Mouse (Mus musculus): ENCODE data around the gene Gramd1c. TPM values are rescaled to one million over a fixed set of nuclear protein-coding genes. Genes with fewer than 3 reads are reported as not detected.

Gramd1c gene
- total RNA-seq, 2 experiments from 2014 or later = 4.4 to 4.7 TPM

DNA sequence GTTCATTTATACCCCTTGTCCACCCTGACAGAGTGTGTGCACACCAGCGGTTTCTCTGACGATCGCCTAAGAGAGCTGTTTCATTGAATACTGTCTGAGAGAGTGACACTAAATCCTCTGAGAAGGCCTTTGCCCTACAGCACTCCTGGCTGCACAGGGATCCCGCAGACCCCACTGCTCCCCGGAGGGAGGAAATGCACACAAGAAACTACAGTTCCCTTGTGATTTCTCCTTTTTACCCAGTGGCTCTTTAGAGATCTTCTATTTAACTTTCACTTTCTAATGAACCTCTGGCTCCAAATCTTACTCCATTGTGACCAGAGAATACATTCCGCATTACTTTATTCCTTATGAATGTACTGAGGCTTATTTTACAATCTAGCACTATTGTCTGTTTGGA lies 36.9 kb downstream of the Gramd1c start:
- no peak for DNase-seq (ENCODE audit: low spot score in 2 of 2)

DNA sequence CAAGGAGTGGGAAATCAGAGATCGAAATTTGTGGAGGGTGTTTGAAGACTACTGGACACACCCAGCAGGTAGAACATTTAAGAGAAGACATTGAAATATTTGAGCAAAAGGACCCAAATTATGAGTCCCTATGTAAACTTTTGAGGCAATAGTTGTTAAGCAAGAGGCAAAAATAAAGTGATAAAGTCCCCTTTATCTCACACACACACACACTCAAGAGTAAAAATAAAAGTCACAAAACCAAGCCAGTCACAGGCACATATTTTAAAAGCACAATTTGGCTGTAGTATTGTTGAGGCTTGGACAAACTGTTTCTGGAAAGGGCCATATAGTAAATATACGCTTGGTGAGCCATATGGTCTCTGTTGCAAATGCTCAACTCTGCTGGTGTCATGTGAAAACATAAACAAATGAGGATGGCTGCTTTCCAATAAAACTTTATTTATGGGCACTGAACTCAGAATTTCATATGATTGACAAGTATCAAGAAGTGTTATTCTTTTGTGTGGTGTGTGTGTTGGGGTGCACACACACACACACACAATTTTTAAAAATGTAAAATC lies 44.1 kb downstream of the Gramd1c start:
- no peak for DNase-seq (ENCODE audit: low spot score in 2 of 2)

DNA sequence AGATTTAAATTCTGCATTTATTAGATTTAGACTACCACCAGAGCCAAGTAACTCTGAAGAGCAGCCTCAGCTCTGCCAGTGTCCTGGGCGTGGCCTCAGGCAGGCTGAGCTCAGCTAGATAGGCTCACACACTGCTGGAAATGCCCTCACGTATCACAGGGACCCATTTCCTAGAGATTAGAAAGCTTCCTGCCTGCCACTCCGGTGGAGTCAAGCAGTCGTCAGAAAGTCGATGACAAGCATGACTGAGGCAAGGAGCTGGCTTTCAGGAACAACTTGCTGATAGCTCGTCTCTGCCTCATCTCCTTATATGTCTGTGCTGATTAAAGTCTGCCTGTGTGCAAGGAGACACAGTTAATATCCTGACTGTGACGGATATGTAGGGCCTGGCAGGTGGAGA lies 44.8 kb downstream of the Gramd1c start:
- no peak for DNase-seq (ENCODE audit: low spot score in 2 of 2)

DNA sequence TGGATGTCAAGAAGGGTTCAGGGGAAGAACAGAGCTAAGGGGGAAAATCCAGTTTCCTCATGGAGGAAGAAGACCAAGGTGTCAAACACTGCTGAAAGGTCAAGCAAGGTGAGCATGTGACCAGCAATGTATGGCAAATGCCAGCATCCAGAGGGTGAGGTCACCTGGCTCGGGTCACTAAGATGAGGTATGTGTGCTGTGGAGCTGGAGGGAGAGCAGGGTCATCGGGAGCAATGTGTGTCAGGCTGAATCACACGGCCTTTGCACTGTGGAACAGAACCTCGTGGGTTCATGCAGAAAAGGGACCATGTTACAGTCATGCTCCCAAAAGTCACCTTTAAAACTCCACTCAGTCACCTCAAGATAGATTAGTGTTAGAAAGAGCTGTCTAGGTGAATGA lies 45.4 kb downstream of the Gramd1c start:
- no peak for DNase-seq (ENCODE audit: low spot score in 2 of 2)

DNA sequence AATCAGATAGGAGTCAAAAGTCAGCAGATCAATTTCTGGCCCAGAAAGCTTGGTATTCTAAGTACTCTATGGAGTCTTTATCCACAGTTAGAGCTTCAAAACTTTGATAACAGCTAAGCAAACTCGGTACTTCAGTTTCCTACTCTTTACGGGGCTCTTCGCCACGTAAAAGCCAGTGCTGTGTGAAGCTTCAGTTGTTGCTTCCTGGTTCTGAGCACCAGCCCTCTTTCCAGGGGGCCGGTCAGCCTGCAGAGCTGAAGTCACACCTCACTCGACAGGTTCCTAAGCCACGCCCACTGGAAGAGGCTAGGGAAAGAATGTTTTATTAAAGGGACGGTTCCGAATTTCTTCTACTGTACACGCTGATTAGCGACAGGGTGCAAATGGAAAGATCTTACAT lies 47.0 kb downstream of the Gramd1c start:
- no peak for DNase-seq (ENCODE audit: low spot score in 2 of 2)

DNA sequence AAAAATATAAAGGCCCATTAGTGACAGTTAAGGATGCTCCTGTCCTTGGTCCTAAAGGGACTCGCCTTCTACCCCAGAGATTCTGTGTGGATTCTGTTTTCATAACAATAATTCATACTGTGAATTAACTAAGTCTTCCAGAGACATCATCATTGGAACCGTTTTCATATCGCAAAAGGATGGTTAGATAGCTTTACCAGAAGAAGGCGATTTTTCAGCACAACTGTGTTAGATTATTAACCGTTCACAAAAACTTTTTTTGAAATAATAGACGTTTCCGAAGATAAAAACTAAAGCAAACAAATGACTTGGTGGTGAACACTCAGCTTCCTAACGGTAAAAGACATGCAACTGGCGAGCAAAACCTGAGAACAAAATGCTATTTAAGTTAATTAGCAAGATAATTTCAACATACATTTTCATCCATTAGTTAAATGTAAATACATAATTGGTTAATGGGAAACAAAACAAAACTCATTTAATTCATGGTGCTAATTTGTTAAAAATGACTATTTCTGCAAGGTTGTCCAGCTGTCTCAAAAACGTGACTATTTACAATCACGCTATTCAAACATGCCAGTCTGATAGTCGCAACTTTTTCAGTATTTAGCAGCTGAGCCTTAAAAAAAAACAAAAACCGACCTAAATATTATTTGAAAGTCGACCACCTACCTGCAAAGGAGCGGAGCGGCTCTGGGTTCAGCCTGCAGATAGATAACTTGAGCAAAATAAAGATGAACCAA lies 47.6 kb downstream of the Gramd1c start:
- DNase-seq (ENCODE audit: low spot score in 2 of 2) = no peak

DNA sequence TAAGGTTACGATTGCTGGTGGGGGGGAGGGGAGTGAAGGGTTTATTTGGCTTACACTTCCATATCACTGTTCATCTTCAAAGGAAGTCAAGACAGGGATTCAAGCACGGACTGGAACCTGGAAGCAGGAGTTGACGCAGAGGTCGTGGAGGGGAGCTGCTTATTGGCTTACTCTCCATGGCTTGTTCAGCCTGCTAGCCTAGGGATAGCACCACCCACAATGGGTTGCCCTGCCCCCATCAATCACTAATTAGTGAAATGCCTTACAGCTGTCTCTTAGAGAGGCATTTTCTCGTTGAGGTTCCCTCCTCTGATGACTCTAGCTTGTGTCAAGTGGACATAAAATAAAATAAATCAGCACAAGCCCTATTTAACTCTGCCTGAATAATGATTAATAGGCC lies 52.1 kb downstream of the Gramd1c start:
- DNase-seq (ENCODE audit: low spot score in 2 of 2) = no peak

DNA sequence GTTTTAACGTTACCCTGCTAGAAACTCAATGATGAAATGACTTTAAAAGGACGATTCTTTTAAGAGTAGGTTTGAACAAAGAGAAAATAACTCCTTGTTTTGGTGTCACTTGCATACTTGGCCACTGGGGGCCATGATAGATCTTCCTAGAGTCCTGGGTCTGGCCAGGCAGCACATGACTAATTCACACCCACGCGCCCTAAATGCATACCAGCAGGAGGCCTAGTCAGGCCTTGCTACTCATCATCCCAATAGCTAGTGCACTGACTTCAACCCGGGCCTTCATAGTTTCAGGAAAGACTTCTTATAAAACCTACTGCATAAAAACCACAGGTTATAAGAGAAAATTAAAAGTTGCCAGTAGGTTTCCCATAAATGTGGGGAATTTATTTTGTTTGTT lies 61.1 kb downstream of the Gramd1c start:
- no peak for DNase-seq (ENCODE audit: low spot score in 2 of 2)

DNA sequence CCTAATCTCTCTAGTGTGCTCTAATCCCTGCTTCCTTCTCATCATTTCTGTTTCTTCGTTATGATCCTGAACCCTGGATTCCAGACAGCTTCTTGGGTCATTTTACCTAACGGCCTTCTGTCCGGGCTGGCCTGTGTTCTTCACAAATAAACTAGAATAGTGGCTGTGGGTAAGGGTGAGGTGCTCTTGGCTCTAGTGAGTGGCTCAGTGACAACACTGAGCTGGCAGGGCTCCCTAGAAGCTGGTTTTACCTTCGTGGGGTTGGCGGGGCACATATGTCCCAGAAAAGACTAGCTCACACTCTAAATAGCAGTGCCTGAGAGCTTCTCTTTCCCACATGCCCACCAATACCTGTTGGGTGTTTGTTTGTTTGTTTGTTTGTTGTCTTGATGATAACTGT lies 63.6 kb downstream of the Gramd1c start:
- no peak for DNase-seq (ENCODE audit: low spot score in 2 of 2)

DNA sequence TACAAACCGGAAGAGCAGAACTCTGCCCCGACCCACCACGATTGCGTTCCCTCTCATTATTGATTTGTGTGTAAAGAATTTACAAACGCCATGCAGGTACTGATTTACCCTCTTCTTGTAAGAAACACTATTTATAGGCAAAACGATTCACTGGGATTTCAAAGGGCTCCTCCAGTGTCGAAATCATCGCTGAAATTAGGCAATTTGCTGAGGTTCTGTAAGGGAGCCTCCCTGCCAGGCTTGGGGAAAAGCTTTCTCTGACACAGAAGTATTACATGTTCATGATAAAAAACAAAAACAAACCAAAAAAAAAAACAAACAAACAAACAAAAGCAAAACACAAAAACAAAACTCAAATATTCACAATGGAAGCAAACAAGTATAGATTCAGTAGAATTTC lies 64.0 kb downstream of the Gramd1c start:
- DNase-seq (ENCODE audit: low spot score in 2 of 2) = no peak

DNA sequence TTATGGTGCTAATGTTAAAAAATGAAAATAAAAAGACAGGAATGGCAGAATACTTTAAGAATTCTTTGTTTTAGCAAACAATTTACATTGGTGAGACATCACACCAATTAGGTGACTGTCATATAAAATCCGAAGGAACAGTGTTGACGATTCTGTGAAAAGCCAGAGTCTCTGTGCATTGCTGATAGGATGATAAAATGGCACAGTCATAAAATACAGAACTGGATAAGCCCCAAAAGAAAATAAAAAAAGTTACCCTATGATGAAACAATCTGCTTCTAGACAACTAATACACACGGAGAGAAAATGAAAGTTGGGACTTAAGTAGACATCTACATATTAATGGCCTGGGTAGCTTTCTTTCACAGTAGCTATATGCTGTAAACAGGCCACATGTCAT lies 68.5 kb downstream of the Gramd1c start:
- no peak for DNase-seq (ENCODE audit: low spot score in 2 of 2)

DNA sequence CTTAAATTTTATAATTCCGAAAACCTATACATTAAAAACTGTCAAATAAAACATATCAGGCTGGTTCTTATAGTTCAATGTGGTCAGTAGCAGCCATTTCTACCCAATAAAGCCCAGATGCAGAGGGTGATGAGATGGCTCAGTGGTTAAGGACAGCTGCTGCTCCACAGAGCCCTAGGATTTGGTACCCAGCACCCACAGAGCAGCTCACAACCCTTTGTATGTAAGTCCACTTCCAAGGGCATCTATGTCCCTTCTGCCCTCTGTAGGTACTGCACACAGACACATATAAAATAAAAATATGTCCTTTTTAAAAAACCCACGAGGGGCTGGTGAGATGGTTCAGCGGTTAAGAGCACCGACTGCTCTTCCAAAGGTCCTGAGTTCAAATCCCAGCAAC lies 76.8 kb downstream of the Gramd1c start:
- DNase-seq (ENCODE audit: low spot score in 2 of 2) = no peak

DNA sequence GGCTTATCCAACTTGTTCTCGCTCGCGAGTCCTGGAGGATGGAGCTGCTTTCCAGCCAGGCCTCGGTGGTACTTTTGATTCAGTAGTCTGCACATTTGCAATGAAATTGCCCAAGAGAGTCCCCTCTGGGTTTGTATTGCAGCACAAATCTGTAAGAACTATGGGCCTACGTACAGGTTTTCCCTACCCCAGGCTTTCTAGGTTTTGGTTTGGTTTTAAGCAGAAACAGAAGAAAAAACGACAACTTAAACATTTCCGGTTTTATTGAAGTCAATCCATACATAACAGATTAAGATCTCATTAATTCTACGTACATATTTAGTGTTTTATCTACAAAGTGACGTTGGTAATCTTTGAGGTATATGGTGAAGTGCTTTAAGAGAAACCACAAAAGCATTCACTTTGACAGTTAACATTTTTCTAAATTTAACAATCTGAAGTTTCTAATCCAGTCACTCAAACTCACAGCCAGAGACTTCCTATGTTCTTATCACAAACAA lies 83.0 kb downstream of the Gramd1c start:
- no peak for DNase-seq (ENCODE audit: low spot score in 2 of 2)

DNA sequence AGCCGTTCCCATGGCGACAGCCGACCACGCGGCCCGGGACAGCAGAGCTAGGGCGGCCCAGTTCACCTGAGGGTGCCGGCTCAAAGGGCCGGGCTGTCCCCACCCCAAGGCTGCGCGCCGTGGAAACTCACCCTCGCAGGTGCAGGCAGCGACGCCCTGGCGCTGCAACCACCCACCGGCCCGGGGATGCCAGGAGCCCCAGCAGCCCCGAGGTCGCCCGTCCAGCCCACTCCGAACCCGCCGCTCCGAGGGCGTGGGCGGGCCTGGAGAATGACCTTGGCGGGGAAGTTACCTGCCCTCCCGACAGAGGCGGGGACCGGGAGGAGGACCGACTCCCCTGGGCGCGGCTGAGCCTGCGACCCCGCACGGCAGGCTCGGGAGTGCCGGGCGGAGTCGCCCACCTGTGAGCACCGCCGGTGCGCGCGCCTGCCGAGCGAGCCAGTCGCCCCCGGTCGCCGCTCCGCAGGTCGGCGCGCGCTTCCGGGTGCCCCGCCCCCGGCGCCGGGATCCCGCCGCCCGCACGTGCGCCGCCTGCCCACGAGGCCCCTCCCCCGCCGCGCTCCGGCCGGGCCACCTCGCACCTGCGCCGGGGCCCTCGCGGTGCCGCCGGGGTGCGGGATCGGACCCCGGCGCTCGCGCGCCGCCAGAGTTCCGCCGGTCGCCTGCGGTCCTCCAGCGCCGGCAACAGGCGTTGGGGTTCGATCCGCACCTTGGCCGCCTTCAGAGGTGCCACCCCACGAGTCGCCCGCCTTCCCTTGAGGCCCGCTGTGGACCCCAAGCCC lies 83.6 kb downstream of the Gramd1c start, which contains the start of gene Zdhhc23:
Gene Zdhhc23, minus strand, starts transcription at position 464 of the 782 bp plus-strand sequence.
- DNase-seq (ENCODE audit: low spot score in 2 of 2) = peak in 1 of 2 experiments; percentile 43

DNA sequence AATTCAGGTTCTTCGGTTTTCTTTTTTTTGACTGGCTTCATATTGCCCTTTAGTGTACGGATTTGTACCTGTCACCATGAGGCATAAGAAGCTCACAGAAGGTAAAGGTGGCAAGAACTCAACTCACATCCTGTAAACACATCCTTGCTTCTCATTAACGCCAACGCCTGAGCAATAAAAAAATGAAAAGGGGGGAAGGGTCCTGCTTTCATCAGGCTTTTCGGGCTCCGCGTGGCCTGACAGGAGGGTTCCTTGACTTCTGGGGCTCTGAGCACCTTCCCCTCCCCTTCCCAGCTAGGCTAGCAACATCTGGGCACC lies 84.2 kb downstream of the Gramd1c start:
- DNase-seq (ENCODE audit: low spot score in 2 of 2) = no peak

DNA sequence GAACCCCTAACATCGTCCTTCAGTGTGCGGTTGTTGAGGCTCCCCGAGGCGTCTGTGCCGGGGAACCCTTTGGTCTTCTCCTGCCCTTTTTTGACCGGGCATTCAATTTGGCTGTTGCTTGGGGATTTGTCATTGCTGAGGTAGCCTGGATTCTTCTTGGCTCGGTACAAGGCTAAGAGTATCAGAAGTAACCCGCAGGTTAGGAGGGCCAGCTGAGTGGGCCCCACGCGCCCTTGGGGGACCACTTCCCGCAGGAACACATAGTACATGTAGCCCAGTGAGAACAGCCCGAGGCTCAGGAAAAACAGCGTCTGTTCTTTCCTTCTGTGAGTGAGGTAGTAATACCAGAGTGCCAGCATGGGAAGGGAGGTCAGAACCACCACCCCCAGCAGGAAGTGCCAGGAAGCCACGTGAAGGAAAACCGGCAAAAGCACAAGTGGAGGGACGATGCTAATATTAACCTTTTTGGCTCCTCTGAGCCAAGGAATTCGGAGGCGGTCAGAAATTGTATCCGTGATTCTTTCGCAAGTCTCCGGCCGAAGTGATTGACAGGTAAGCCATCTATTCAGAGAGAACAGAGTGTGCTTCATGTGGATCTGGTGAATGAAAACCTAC lies 89.4 kb downstream of the Gramd1c start:
- DNase-seq (ENCODE audit: low spot score in 2 of 2) = no peak

DNA sequence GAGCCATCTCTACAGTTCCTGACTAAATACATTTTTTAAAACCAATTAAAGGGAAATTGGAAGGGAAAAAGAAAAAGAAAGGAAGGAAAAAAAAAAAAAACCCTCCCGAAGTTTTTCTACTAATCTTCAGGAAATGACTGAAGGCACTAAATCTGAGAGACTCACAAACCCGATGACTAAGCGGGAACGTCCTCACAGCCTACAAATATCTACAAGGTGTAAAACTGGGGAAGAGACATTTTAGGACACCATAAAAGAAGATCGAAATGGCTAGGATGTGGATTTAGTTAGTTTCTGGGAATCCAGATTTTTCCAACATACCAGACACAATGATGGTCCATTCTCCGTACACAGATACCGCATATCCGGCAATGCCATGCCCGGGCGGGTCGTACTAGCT lies 90.0 kb downstream of the Gramd1c start:
- no peak for DNase-seq (ENCODE audit: low spot score in 2 of 2)

DNA sequence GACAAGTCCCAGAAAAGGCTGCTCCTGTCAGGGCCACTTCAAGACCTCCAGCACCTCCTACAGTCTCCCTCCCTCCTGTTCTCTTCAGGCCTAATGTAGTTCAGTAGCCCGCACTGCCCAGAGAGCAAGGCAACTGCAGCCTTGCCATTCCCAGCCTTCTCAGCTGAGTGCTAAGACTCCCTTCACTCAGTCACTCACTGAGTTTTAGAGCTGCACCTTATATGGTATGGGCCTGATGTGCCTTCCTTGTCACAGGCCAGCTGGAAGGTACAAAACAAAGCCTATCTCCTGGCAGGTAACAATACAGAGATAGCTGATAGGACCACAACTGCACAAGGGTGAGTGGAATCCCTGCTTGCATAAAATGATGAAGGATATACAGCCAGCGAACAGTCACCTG lies 90.8 kb downstream of the Gramd1c start:
- DNase-seq (ENCODE audit: low spot score in 2 of 2) = no peak

DNA sequence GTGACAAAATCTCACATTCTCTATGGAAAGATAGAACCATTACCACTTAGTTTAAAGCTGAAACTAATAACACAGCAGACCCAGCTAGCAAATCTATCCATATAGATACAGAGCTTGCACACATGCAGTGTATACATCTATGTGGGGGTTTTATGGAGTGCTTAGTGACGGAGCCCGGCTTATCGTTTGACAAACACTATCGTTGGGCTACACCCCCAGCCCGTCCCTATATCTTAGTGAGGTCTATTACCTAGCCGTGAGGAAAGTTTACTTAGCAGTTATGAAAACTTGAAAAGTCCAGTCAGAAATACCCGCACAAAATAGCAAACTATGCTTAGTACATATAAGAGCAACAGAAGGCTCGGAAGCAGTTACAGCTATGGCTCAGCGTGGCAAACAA lies 91.4 kb downstream of the Gramd1c start:
- no peak for DNase-seq (ENCODE audit: low spot score in 2 of 2)

DNA sequence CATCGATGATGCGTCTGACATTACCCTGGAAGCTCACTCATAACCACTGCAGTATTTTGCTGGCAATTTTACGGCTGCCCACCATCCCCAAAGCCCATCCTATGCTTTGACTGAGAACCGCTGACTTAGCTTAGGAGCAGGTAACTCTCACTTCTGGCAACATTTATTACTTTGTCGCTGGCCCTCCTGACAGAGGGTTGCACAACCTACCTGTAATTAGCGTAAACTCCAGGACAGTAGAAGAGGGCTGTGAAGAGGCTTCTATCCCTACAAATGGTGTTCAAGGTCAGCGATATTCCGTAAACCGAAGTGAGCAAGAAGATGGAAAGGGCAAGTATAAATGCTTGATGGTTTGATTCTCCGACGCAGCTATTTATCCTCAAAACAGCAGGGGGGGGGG lies 92.0 kb downstream of the Gramd1c start:
- no peak for DNase-seq (ENCODE audit: low spot score in 2 of 2)

DNA sequence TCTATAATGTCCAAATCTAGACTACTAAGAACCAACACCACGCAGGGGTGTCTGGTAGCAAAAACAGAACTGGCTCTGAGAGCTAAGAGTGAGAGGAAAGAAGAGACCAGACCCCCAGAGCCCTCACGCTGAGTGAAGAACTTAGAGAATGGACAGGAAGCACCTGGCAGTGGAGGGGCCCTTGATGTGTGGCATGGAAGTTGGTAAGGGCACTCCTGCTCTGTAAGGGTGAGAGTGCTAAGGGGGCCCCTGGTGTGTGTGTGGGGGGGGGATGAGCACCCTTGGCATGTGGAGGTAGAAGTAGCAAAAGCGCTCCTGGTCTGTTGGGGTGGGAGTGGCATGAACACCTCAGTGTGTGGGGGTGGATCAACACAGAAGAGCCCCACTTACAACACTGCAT lies 92.7 kb downstream of the Gramd1c start:
- no peak for DNase-seq (ENCODE audit: low spot score in 2 of 2)

Measured in layer of hippocampus, postnatal 14 days (tissue).